Mouse (Mus musculus): ENCODE results near the gene Snta1. TPM values are rescaled to one million over a fixed set of nuclear protein-coding genes. Genes with fewer than 3 reads are reported as not detected.

Snta1 gene
- polyA plus RNA-seq, 1 experiment from 2014 or later: 5.9 TPM

GRCm38 (mm10) chr2:154419631-154420515 lies 12.0 kb upstream of the Snta1 start:
- 63% methylated on average over 9 of the region's 9 CpGs for WGBS
- Histone ChIP-seq H3K9me3 (no peaks in the 10 kb centered on the region), H3K4me1 (replicated peaks) (peaks cover 25% of the 10 kb centered on the region), H3K36me3 (no peaks in the 10 kb centered on the region), H3K4me3 (replicated peaks) (no peak overlapping the region), H3K9ac (replicated peaks) (no peak overlapping the region), H3K27ac (peak overlapping the region; percentile 47), H3K27me3 (no peaks in the 10 kb centered on the region), H3K4me2 (replicated peaks) (no peak overlapping the region)
- ATAC-seq: no peak

GRCm38 (mm10) chr2:154418001-154418400 lies 10.1 kb upstream of the Snta1 start:
- no peaks in the 10 kb centered on the region for H3K27me3 ChIP-seq
- 91% methylated on average over 7 of the region's 7 CpGs for WGBS
- ATAC-seq: no peak
- no peak overlapping the region for H3K27ac ChIP-seq
- no peak overlapping the region for H3K4me2 ChIP-seq (replicated peaks)
- H3K9ac ChIP-seq (replicated peaks): no peak overlapping the region
- no peak overlapping the region for H3K4me3 ChIP-seq (replicated peaks)
- H3K9me3 ChIP-seq: no peaks in the 10 kb centered on the region
- H3K36me3 ChIP-seq: no peaks in the 10 kb centered on the region
- peaks cover 25% of the 10 kb centered on the region for H3K4me1 ChIP-seq (replicated peaks)

- H3K4me1 ChIP-seq (replicated peaks): peaks cover 23% of the 10 kb centered on the region
- WGBS: 9% methylated on average over 3 of the region's 3 CpGs
- H3K27ac ChIP-seq: no peak overlapping the region
- H3K36me3 ChIP-seq: no peaks in the 10 kb centered on the region
- H3K27me3 ChIP-seq: no peaks in the 10 kb centered on the region
- H3K9ac ChIP-seq (replicated peaks): no peak overlapping the region
- H3K4me2 ChIP-seq (replicated peaks): no peak overlapping the region
- no peak for ATAC-seq
- no peak overlapping the region for H3K4me3 ChIP-seq (replicated peaks)
- no peaks in the 10 kb centered on the region for H3K9me3 ChIP-seq
Measured at GRCm38 (mm10) chr2:154417107-154417506, 9.2 kb upstream of the Snta1 start.

- 0 out of 2 replicates have a peak, but pooled peaks have one; percentile 43 for ATAC-seq
- Histone ChIP-seq H3K4me1 (replicated peaks) (peaks cover 9% of the 10 kb centered on the region), H3K4me2 (replicated peaks) (no peak overlapping the region), H3K9me3 (no peaks in the 10 kb centered on the region), H3K27me3 (peaks cover 16% of the 10 kb centered on the region), H3K36me3 (no peaks in the 10 kb centered on the region), H3K27ac (no peak overlapping the region), H3K9ac (replicated peaks) (no peak overlapping the region), H3K4me3 (replicated peaks) (no peak overlapping the region)
- 68% methylated on average over 7 of the region's 7 CpGs for WGBS
Measured at GRCm38 (mm10) chr2:154412018-154412666, 4.2 kb upstream of the Snta1 start.

- ATAC-seq: no peak
- Histone ChIP-seq H3K9me3 (no peaks in the 10 kb centered on the region), H3K36me3 (no peaks in the 10 kb centered on the region), H3K27ac (no peak overlapping the region), H3K4me2 (replicated peaks) (no peak overlapping the region), H3K4me3 (replicated peaks) (no peak overlapping the region), H3K27me3 (peaks cover 22% of the 10 kb centered on the region), H3K4me1 (replicated peaks) (peaks cover 15% of the 10 kb centered on the region), H3K9ac (replicated peaks) (no peak overlapping the region)
- WGBS: 52% methylated on average over 2 of the region's 2 CpGs
Measured at GRCm38 (mm10) chr2:154410355-154410754, 2.5 kb upstream of the Snta1 start.

- peak; percentile 15 for ATAC-seq
- H3K36me3 ChIP-seq: no peaks in the 10 kb centered on the region
- H3K27me3 ChIP-seq: peaks cover 22% of the 10 kb centered on the region
- peak overlapping the region; percentile 73 for H3K4me3 ChIP-seq (replicated peaks)
- 28% methylated on average over 11 of the region's 11 CpGs for WGBS
- no peak overlapping the region for H3K27ac ChIP-seq
- H3K4me2 ChIP-seq (replicated peaks): peak overlapping the region; percentile 73
- no peaks in the 10 kb centered on the region for H3K9me3 ChIP-seq
- peaks cover 24% of the 10 kb centered on the region for H3K4me1 ChIP-seq (replicated peaks)
- peak overlapping the region; percentile 76 for H3K9ac ChIP-seq (replicated peaks)
Measured at GRCm38 (mm10) chr2:154407063-154407642, 746 bp downstream of the Snta1 start.

GRCm38 (mm10) chr2:154405447-154405994 lies 2.4 kb downstream of the Snta1 start:
- no peak overlapping the region for H3K27ac ChIP-seq
- no peak for ATAC-seq
- H3K27me3 ChIP-seq: peaks cover 21% of the 10 kb centered on the region
- H3K9me3 ChIP-seq: no peaks in the 10 kb centered on the region
- no peak overlapping the region for H3K4me3 ChIP-seq (replicated peaks)
- WGBS: 49% methylated on average over 5 of the region's 5 CpGs
- H3K4me2 ChIP-seq (replicated peaks): no peak overlapping the region
- peaks cover 24% of the 10 kb centered on the region for H3K4me1 ChIP-seq (replicated peaks)
- no peak overlapping the region for H3K9ac ChIP-seq (replicated peaks)
- H3K36me3 ChIP-seq: no peaks in the 10 kb centered on the region

GRCm38 (mm10) chr2:154402811-154403210 lies 5.1 kb downstream of the Snta1 start:
- H3K27ac ChIP-seq: no peak overlapping the region

GRCm38 (mm10) chr2:154401976-154402375 lies 5.9 kb downstream of the Snta1 start:
- no peak overlapping the region for H3K27ac ChIP-seq
- peaks cover 13% of the 10 kb centered on the region for H3K4me1 ChIP-seq (replicated peaks)
- H3K9ac ChIP-seq (replicated peaks): no peak overlapping the region
- no peak overlapping the region for H3K4me2 ChIP-seq (replicated peaks)
- no peaks in the 10 kb centered on the region for H3K36me3 ChIP-seq
- H3K9me3 ChIP-seq: no peaks in the 10 kb centered on the region
- ATAC-seq: no peak
- WGBS: 73% methylated on average over 1 of the region's 1 CpGs
- no peak overlapping the region for H3K4me3 ChIP-seq (replicated peaks)
- H3K27me3 ChIP-seq: peaks cover 4% of the 10 kb centered on the region; the same call in 1 of the 2 replicates

More at GRCm38 (mm10) chr2:154402811-154403210, 5.1 kb downstream of the Snta1 start:
- peaks cover 8% of the 10 kb centered on the region; the same call in 1 of the 2 replicates for H3K27me3 ChIP-seq
- H3K4me1 ChIP-seq (replicated peaks): peaks cover 19% of the 10 kb centered on the region
- H3K4me3 ChIP-seq (replicated peaks): no peak overlapping the region
- 37% methylated on average over 7 of the region's 7 CpGs for WGBS
- H3K4me2 ChIP-seq (replicated peaks): no peak overlapping the region
- H3K36me3 ChIP-seq: no peaks in the 10 kb centered on the region
- no peak for ATAC-seq
- no peak overlapping the region for H3K9ac ChIP-seq (replicated peaks)
- no peaks in the 10 kb centered on the region for H3K9me3 ChIP-seq

GRCm38 (mm10) chr2:154399325-154399724 lies 8.6 kb downstream of the Snta1 start:
- Histone ChIP-seq H3K36me3 (no peaks in the 10 kb centered on the region), H3K27ac (no peak overlapping the region), H3K4me3 (replicated peaks) (no peak overlapping the region), H3K9ac (replicated peaks) (no peak overlapping the region), H3K4me2 (replicated peaks) (no peak overlapping the region), H3K9me3 (no peaks in the 10 kb centered on the region), H3K4me1 (replicated peaks) (peaks cover 7% of the 10 kb centered on the region), H3K27me3 (no peaks in the 10 kb centered on the region)
- no peak for ATAC-seq
- WGBS: 86% methylated on average over 2 of the region's 2 CpGs

GRCm38 (mm10) chr2:154398267-154398666 lies 9.6 kb downstream of the Snta1 start:
- Histone ChIP-seq H3K27me3 (no peaks in the 10 kb centered on the region), H3K9me3 (no peaks in the 10 kb centered on the region), H3K9ac (replicated peaks) (no peak overlapping the region), H3K4me1 (replicated peaks) (peaks cover 7% of the 10 kb centered on the region), H3K36me3 (no peaks in the 10 kb centered on the region), H3K27ac (no peak overlapping the region), H3K4me3 (replicated peaks) (no peak overlapping the region), H3K4me2 (replicated peaks) (no peak overlapping the region)
- ATAC-seq: no peak
- WGBS: 89% methylated on average over 7 of the region's 7 CpGs

GRCm38 (mm10) chr2:154396529-154396928 lies 11.4 kb downstream of the Snta1 start:
- Histone ChIP-seq H3K9ac (replicated peaks) (no peak overlapping the region), H3K4me3 (replicated peaks) (no peak overlapping the region), H3K36me3 (no peaks in the 10 kb centered on the region), H3K27ac (no peak overlapping the region), H3K4me2 (replicated peaks) (no peak overlapping the region), H3K9me3 (no peaks in the 10 kb centered on the region), H3K4me1 (replicated peaks) (no peaks in the 10 kb centered on the region), H3K27me3 (no peaks in the 10 kb centered on the region)
- ATAC-seq: no peak
- WGBS: 87% methylated on average over 2 of the region's 2 CpGs

Measured in midbrain, embryonic 13.5 days (tissue).